Mouse (Mus musculus) hindlimb bud, embryonic 11.5 days (tissue): ENCODE measurements at regions not wholly inside any gene's neighbourhood (a gene's known extent, or its start where the extent isn't known, plus 50 kb on each side); places are given as distances from the start of the nearest gene placed in this dataset.
"Not testable (repeated sequence)": the region's sequence is repeated elsewhere in the genome, so short reads cannot be mapped to it uniquely, and the experiment has no call there.

Experiments
- DNase-seq: peaks from one replicate; pipeline ENCODE4 v3.0.0-alpha.2; 2012; ENCODE audit warnings: low read depth, low spot score; ENCODE audit errors: extremely low spot score

DNA sequence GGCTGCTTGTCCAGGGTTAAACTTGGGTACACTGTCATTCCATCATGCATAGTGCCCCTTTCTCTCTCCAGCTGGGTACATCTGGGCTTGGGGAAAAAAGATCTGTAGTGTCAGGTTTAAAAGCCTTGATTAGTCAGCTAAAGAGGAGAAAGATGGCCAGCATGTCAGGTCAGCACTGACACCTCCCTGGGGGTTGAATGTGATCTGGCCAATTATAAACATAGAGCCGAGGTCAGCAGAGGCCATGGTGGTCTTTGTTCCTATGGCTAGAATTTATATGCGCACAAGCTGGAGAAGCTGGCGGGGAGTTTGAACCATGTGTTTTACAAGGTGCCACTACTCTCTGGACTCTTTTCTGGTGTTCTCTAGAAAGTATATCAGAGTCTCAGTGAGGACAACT is 61.0 kb upstream of the Gm12728 start:
- DNase-seq, result no peak

DNA sequence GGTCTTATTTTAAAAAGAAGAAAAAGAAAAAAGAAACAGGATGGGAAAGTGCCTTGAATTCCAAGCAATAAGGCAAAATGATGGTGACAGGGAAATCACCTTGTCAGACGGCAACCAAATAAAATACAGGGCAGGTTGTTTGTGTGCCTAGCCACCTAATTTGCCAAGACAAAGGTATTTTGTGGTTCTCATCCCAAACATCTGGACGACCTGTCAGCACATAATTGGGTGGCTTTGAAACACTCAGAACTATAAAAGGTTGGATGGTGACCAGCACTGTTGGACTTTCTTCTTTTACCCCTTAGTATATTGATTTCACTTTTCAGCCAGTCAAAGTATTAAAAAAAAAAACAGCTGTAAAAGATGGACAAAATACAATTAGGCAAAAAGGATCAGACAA is 58.8 kb upstream of the Gm12728 start:
- no peak for DNase-seq

DNA sequence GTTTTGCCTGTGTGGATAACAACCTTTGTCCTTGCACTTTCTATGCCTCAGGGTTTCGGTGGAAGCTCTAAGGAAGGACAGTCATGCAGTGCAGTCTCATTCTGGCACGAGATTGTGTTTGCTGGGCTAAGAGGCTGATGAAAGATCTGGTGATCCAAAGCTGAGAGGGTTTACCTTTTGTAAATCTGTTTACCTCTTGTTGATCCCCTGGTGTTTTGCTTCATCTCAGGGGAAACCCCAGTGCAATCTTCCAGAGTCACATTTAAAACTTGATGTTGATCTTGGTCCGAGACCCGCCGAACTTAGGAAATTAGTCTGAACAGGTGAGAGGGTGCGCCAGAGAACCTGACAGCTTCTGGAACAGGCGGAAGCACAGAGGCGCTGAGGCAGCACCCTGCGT is 54.6 kb upstream of the Gm12728 start:
- DNase-seq, result not testable (repeated sequence)
